Mouse (Mus musculus) lung, embryonic 15.5 days (tissue): Measurements from ENCODE around the gene Thsd4. TPM values are rescaled to one million over a fixed set of nuclear protein-coding genes. Genes with fewer than 3 reads are reported as not detected.
A peak's percentile ranks its signal among the peaks of the same experiment; 100 is the strongest.

ENCODE experiments used
- ATAC-seq: fragments of 200-750 bp; cut with Nextera tagmentation; 2 replicates; pipeline ENCODE4 v1.8.0; 2017; ENCODE audit warnings: moderate number of reproducible peaks, borderline replicate concordance; ENCODE audit not compliant: low FRiP score, low TSS enrichment; ENCODE audit errors: extremely low read depth
- H3K27ac ChIP-seq: fragments of 300-500 bp; sonication (generic); 2 replicates; pipeline ENCODE4 v1.5.1; 2015; ENCODE audit warnings: moderate library complexity, mild to moderate bottlenecking, inconsistent platforms
- H3K27me3 ChIP-seq: fragments of 300-500 bp; sonication (generic); 2 replicates; pipeline ENCODE4 v1.6.1; 2015; ENCODE audit warnings: inconsistent platforms
- H3K36me3 ChIP-seq: fragments of 300-500 bp; sonication (generic); 2 replicates; pipeline ENCODE4 v1.6.1; 2015; ENCODE audit warnings: inconsistent platforms
- H3K4me1 ChIP-seq: fragments of 300-500 bp; sonication (generic); 2 replicates; pipeline ENCODE4 v1.6.1; 2015; ENCODE audit warnings: inconsistent platforms
- H3K4me2 ChIP-seq: fragments of 300-500 bp; sonication (generic); 2 replicates; pipeline ENCODE4 v1.6.1; 2015; ENCODE audit warnings: inconsistent platforms, mild to moderate bottlenecking, moderate library complexity
- H3K4me3 ChIP-seq: fragments of 300-500 bp; sonication (generic); 2 replicates; pipeline ENCODE4 v1.5.1; 2015; ENCODE audit warnings: mild to moderate bottlenecking, inconsistent platforms
- H3K9ac ChIP-seq: fragments of 300-500 bp; sonication (generic); 2 replicates; pipeline ENCODE4 v1.6.1; 2015; ENCODE audit warnings: inconsistent platforms
- H3K9me3 ChIP-seq: fragments of 300-500 bp; sonication (generic); 2 replicates; pipeline ENCODE4 v1.6.1; 2016; ENCODE audit warnings: inconsistent platforms
- WGBS: fragments of 180-500 bp; shearing (Covaris S2); methylation state at CpG from one replicate; pipeline ENCODE4 v1.1.7; 2015; 5-methylcytosine and 5-hydroxymethylcytosine counted together
- polyA plus RNA-seq: library from polyadenylated mRNA; unstranded; fragments of >200 nt; fragmentation: Nextera tagmentation; extraction: Ambion mirVana; gene quantifications from 2 replicates; pipeline ENCODE4 v1.2.1, GENCODE M21; 2015

Thsd4 gene
- polyA plus RNA-seq, 1 experiment from 2014 or later, result 10.0 TPM

DNA sequence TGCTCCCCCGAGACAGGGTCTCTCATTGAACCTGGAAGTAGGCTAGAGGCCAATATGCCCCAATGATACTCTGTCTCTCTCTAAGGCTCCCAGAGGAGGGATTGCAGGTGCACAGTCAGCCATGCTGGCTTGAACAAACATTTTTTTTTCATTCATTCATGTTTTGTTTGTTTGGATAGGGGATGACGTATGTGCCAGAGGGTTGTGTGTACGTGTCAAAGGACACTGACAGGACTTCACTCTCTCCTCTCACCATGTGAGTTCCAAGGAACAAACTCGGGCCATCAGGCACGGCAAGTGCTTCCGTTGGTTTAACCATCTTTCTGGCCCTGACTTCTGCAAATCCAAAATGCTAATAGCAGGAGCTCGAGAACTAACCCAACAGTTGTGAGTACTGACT, 404.0 kb downstream of the Thsd4 start:
- ATAC-seq, result no peak
- Histone ChIP-seq H3K27me3 (no peaks in the 10 kb centered on the region), H3K36me3 (no peaks in the 10 kb centered on the region), H3K27ac (no peak overlapping the region), H3K4me1 (no peaks in the 10 kb centered on the region), H3K4me3 (no peak overlapping the region), H3K4me2 (no peak overlapping the region), H3K9me3 (no peaks in the 10 kb centered on the region), H3K9ac (no peak overlapping the region)
- WGBS, result 39% methylated on average over 7 of the region's 7 CpGs

DNA sequence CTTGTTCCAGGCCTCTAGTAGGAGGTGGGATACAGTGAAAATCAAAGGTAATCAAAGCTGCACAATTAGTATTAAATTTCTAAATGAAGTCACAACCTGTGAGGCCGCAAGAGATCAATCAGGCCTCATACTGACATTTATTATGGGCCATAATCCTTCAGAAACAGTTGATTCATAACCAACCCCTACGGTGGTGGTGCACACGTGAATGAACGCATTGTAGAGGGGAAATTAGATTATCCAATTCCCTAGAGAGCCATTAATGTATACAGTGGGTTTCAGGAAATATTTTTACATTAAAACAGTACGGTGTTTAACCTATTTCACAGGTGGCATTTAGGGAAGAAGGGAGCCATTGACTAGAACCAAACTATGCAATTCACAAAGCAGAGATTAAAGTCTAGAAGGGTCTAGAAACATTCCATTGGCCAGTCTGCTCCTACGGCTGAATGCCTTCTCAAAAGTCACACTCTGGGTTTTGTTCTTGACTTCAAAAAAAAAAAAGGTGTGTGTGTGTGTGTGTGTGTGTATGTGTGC, 406.1 kb downstream of the Thsd4 start:
- H3K4me3 ChIP-seq, result no peak overlapping the region
- no peaks in the 10 kb centered on the region for H3K36me3 ChIP-seq
- no peaks in the 10 kb centered on the region for H3K9me3 ChIP-seq
- H3K4me1 ChIP-seq, result no peaks in the 10 kb centered on the region
- no peak overlapping the region for H3K9ac ChIP-seq
- H3K27me3 ChIP-seq, result no peaks in the 10 kb centered on the region
- H3K4me2 ChIP-seq, result no peak overlapping the region
- no peak for ATAC-seq
- H3K27ac ChIP-seq, result no peak overlapping the region
- WGBS, result 69% methylated on average over 6 of the region's 6 CpGs

DNA sequence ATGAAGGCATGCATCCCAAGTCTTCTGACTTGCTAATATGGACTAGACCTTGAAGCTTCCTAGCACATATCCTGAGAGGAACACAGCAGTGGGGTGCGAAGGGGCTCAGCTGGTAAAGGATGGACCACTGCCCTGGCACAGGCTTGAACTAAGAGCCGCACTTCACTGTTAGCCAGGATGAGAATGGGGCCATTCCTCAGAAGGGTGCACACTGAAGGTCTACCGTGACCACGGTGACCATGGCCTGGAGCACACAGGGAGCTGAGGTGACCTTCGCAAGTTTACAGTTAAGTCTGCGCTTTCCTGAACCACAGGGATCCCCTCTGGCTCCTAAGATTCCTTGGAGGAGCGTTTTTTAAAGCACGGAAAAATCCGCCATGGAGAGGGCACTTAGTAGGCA, 406.5 kb downstream of the Thsd4 start:
- no peak overlapping the region for H3K4me3 ChIP-seq
- ATAC-seq, result no peak
- 90% methylated on average over 9 of the region's 9 CpGs for WGBS
- H3K36me3 ChIP-seq, result no peaks in the 10 kb centered on the region
- H3K27me3 ChIP-seq, result no peaks in the 10 kb centered on the region
- no peaks in the 10 kb centered on the region for H3K9me3 ChIP-seq
- no peak overlapping the region for H3K9ac ChIP-seq
- no peak overlapping the region for H3K27ac ChIP-seq
- no peaks in the 10 kb centered on the region for H3K4me1 ChIP-seq
- H3K4me2 ChIP-seq, result no peak overlapping the region

DNA sequence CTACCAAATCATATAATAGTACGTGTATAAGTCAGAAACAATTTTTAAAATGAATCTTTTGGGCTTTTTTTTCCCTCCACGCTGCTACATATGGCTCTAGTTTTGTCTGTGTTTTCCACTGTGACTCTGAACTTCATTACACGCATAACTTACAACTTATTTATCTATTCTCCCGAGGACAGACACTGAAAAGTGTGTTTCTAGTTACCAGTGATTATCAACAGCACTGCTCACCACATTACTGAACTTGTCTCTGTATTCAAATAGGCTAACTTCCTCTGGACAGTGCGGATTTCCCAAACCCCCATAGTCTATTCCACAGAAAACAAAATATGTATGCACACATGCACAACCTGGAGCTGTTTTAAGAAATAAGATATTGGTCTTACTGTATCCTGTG, 411.6 kb downstream of the Thsd4 start:
- Histone ChIP-seq H3K27me3 (no peaks in the 10 kb centered on the region), H3K9ac (no peak overlapping the region), H3K4me2 (no peak overlapping the region), H3K36me3 (no peaks in the 10 kb centered on the region), H3K27ac (no peak overlapping the region), H3K4me1 (peaks cover 11% of the 10 kb centered on the region; the same call in 1 of the 2 replicates), H3K9me3 (no peaks in the 10 kb centered on the region), H3K4me3 (no peak overlapping the region)
- 77% methylated on average over 5 of the region's 5 CpGs for WGBS
- ATAC-seq, result no peak

DNA sequence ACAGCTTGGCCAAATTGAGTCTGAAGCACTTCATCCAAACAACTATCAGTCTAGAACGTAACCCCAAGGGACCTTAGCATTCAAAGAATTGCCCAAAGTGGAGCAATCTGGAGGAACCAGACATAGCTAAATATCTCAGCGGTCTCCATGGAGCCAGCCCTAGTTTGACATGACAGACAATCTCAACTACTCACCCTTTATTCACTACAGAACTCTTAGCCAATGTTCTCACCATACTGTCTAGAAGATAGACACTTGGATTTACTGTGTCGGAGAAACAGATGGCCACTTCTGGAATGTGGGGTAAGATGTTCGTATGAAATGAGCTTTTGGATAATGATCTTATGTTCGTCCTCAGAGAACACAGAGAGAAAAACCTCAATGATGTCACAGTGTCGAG, 415.2 kb downstream of the Thsd4 start:
- no peaks in the 10 kb centered on the region for H3K27me3 ChIP-seq
- no peak overlapping the region for H3K27ac ChIP-seq
- H3K9me3 ChIP-seq, result no peaks in the 10 kb centered on the region
- H3K9ac ChIP-seq, result no peak overlapping the region
- no peak overlapping the region for H3K4me2 ChIP-seq
- no peak overlapping the region for H3K4me3 ChIP-seq
- WGBS, result 74% methylated on average over 6 of the region's 6 CpGs
- peaks cover 11% of the 10 kb centered on the region; the same call in 1 of the 2 replicates for H3K4me1 ChIP-seq
- ATAC-seq, result no peak
- H3K36me3 ChIP-seq, result no peaks in the 10 kb centered on the region

DNA sequence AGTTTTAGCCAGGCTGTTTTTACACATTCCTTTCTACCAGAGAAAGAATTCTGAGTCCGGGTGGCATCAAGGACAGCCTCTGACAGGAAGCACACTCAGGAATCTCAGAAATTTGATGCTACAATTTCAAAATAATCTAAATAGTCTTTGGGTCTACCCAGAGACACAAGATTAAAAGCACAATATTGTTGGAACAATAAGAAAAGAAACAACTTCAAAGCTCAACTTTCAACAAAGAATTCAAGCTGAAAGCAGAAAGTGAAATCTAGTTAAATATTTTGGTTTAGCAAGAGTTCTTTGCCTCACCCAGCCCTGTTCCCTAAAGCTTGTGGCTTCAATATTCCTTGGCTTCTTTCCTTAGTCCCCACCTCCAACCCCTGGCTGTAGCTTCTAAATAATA, 415.7 kb downstream of the Thsd4 start:
- 15% methylated on average over 1 of the region's 1 CpGs for WGBS
- H3K36me3 ChIP-seq, result no peaks in the 10 kb centered on the region
- no peak overlapping the region for H3K9ac ChIP-seq
- H3K27ac ChIP-seq, result no peak overlapping the region
- no peaks in the 10 kb centered on the region for H3K9me3 ChIP-seq
- H3K4me3 ChIP-seq, result no peak overlapping the region
- no peak overlapping the region for H3K4me2 ChIP-seq
- peaks cover 11% of the 10 kb centered on the region; the same call in 1 of the 2 replicates for H3K4me1 ChIP-seq
- no peaks in the 10 kb centered on the region for H3K27me3 ChIP-seq
- no peak for ATAC-seq

DNA sequence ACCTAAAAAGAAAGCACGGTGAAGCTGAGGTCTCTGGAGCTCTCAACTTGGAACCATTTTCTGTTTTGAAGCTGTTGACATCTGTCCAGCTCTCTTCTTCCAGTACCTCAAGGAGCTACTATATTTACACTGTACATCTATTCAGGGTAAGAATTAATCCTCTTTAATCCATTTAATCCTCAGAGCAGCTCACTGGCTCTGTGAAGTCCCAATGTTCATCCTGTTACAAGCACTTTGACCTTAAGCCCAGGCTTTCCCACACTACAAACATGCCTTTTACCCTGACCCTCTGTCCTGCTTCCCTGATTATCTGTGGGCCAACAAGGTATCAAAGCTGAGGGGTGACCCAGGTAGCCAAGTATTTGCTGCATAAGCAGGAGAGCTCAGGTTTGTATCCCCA, 427.6 kb downstream of the Thsd4 start:
- H3K9me3 ChIP-seq, result no peaks in the 10 kb centered on the region
- H3K27me3 ChIP-seq, result no peaks in the 10 kb centered on the region
- no peak overlapping the region for H3K4me3 ChIP-seq
- H3K27ac ChIP-seq, result no peak overlapping the region
- H3K36me3 ChIP-seq, result no peaks in the 10 kb centered on the region
- ATAC-seq, result no peak
- H3K9ac ChIP-seq, result no peak overlapping the region
- 0 out of 2 replicates have a peak, but pooled peaks cover 5% of the 10 kb centered on the region for H3K4me1 ChIP-seq
- 45% methylated on average over 1 of the region's 1 CpGs for WGBS
- H3K4me2 ChIP-seq, result no peak overlapping the region

DNA sequence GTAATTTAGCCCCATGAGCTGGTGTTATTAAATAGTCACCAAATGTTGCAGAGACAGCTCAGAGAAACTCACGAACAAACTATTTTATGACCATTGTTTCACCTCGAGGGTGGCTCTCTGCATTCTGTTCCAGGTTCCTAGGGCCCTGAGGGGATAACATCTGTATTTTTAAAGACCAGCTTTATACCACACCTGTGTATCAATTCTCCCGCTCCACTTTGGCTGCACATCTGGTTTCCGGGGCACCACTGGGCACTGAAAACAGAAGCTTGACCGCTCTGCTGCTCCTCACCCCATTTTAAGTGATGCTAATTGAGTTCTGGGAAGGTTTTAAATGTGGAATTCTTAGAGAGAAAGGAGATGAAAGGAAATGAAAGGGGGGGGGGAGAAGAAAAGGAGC, 429.4 kb downstream of the Thsd4 start:
- H3K27me3 ChIP-seq, result no peaks in the 10 kb centered on the region
- H3K9me3 ChIP-seq, result no peaks in the 10 kb centered on the region
- no peak for ATAC-seq
- H3K4me1 ChIP-seq, result 0 out of 2 replicates have a peak, but pooled peaks cover 5% of the 10 kb centered on the region
- H3K27ac ChIP-seq, result no peak overlapping the region
- no peaks in the 10 kb centered on the region for H3K36me3 ChIP-seq
- no peak overlapping the region for H3K4me3 ChIP-seq
- 64% methylated on average over 5 of the region's 5 CpGs for WGBS
- H3K9ac ChIP-seq, result no peak overlapping the region
- H3K4me2 ChIP-seq, result no peak overlapping the region

DNA sequence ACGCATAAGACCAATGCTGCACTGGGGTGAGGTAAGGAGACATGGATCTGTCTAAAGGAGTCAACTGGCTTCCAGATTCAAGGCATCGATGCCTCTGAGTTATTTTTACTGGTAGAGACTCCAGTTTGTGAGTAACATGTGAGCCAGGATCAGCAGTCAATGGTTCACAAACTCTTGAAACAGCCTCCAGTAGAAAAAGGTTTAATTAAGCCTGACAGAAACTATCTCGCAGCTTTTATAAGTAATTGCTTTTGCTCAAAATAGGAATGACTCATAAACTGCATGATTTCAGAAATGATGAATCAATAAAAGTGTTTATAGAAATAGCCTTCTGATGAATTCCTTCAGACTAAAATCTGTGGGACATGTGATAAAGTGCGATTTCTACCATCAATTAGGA, 432.4 kb downstream of the Thsd4 start:
- 88% methylated on average over 4 of the region's 4 CpGs for WGBS
- Histone ChIP-seq H3K9me3 (no peaks in the 10 kb centered on the region), H3K27ac (no peak overlapping the region), H3K4me1 (no peaks in the 10 kb centered on the region), H3K36me3 (no peaks in the 10 kb centered on the region), H3K4me2 (no peak overlapping the region), H3K4me3 (no peak overlapping the region), H3K9ac (no peak overlapping the region), H3K27me3 (no peaks in the 10 kb centered on the region)
- no peak for ATAC-seq

DNA sequence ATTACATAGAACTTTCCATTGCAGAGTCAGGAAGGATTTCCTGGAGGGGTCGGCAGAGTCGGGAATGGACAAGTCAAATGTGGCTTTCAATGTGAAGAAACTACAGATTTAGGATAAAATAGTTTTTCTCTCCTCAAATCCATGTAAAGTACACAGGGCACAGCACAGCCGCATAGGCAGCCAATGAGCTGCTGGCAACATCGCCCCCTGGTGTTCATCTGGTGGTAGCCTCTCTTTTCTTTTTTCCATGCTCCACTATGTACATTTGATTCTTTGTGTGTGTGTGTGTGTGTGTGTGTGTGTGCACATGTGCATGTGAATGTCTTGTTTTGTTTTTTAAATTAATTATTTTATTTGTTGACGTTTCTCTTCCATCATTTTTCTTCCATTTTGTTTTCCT, 433.7 kb downstream of the Thsd4 start:
- Histone ChIP-seq H3K4me1 (peaks cover 8% of the 10 kb centered on the region), H3K4me3 (no peak overlapping the region), H3K27me3 (no peaks in the 10 kb centered on the region), H3K4me2 (no peak overlapping the region), H3K9me3 (no peaks in the 10 kb centered on the region), H3K36me3 (no peaks in the 10 kb centered on the region), H3K9ac (no peak overlapping the region), H3K27ac (no peak overlapping the region)
- WGBS, result 59% methylated on average over 5 of the region's 5 CpGs
- no peak for ATAC-seq

DNA sequence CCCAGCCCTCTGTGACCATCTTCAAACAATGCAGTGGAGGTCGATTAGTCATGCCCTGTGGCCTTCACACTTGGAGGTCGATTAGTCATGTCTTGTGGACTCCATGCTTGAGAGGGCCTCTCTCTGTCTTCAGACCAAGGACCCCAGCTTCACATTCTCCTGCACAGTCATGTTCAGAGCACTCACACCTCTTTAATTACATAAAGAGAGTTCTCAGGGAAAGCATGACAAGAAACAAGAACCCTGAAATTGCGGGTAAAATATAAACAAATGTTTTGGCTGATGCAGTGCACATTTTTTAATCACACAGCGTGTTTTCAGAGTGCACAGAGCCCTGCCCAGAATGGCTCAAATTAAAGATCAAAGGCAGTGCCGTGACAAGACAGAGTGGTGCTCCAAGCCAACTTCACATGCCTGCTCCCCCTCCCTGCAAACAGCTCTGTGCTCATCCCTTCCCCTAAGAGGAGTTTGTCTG, 439.7 kb downstream of the Thsd4 start:
- no peaks in the 10 kb centered on the region for H3K27me3 ChIP-seq
- no peak overlapping the region for H3K4me3 ChIP-seq
- WGBS, result 5% methylated on average over 5 of the region's 5 CpGs
- ATAC-seq, result peak; percentile 95
- no peaks in the 10 kb centered on the region for H3K9me3 ChIP-seq
- peak overlapping the region; percentile 24; the same call in 1 of the 2 replicates for H3K27ac ChIP-seq
- no peaks in the 10 kb centered on the region for H3K36me3 ChIP-seq
- H3K4me1 ChIP-seq, result peaks cover 17% of the 10 kb centered on the region
- H3K9ac ChIP-seq, result no peak overlapping the region
- H3K4me2 ChIP-seq, result no peak overlapping the region

DNA sequence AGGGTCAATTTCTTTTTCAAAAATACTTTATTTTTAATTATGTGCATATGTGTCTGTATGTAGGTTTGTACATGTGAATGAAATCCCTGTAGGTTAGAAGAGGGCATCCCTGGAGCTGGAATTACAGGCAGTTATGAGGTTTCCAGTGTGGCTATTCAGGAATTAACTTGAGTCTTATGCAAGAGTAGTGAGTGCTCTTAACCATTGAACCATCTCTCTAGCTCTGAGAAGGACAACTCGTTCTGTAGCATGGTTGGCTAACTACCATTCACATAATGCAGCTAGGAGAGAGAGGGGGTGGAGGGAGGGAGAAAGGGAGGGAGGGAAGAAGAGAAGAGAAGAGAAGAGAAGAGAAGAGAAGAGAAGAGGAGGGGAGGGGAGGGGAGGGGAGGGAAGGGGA, 444.1 kb downstream of the Thsd4 start:
- no peaks in the 10 kb centered on the region for H3K36me3 ChIP-seq
- H3K9me3 ChIP-seq, result no peaks in the 10 kb centered on the region
- H3K27me3 ChIP-seq, result no peaks in the 10 kb centered on the region
- peaks cover 5% of the 10 kb centered on the region for H3K4me1 ChIP-seq
- no peak for ATAC-seq
- H3K9ac ChIP-seq, result no peak overlapping the region
- no peak overlapping the region for H3K4me2 ChIP-seq
- WGBS, result 65% methylated on average over 1 of the region's 1 CpGs
- no peak overlapping the region for H3K4me3 ChIP-seq
- H3K27ac ChIP-seq, result no peak overlapping the region

DNA sequence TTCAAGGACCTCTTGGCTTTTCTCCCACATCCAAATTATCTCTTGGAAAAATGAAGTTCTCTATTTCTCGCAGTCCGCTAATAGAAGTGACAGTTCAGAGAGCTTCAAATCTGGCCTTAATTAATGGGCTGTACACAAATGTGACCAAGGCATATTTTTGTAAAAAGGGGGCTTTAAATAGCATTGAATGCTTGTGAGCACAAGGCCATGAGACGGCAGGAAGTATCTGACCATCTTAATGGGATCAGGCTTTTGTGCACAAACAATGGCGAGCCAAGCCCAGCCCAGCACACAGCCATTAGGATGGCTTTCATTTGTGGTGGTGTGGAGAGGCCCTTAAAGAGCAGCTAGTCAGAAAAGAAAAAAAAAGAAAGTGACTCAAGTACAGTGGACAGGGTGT, 445.4 kb downstream of the Thsd4 start:
- no peak overlapping the region for H3K4me3 ChIP-seq
- H3K27me3 ChIP-seq, result no peaks in the 10 kb centered on the region
- no peaks in the 10 kb centered on the region for H3K36me3 ChIP-seq
- no peak overlapping the region for H3K27ac ChIP-seq
- no peak overlapping the region for H3K9ac ChIP-seq
- 43% methylated on average over 4 of the region's 4 CpGs for WGBS
- no peak for ATAC-seq
- H3K4me2 ChIP-seq, result no peak overlapping the region
- H3K9me3 ChIP-seq, result no peaks in the 10 kb centered on the region
- no peaks in the 10 kb centered on the region for H3K4me1 ChIP-seq
